Mouse (Mus musculus) olfactory bulb, adult 2 months (tissue): ENCODE results near the gene D430041D05Rik. TPM values are rescaled to one million over a fixed set of nuclear protein-coding genes. Genes with fewer than 3 reads are reported as not detected.

Experiments used
- H3K27ac ChIP-seq: fragments of 200-500 bp; 2 replicates; pipeline ENCODE4 v1.5.1; 2012; ENCODE audit warnings: low read depth, low read length; ENCODE audit not compliant: insufficient read depth
- H3K4me1 ChIP-seq: fragments of 200-500 bp; 2 replicates; pipeline ENCODE4 v1.6.1; 2012; ENCODE audit warnings: low read length; ENCODE audit not compliant: control insufficient read depth, insufficient read depth
- H3K4me3 ChIP-seq: fragments of 200-500 bp; 2 replicates; pipeline ENCODE4 v1.5.1; 2012; ENCODE audit warnings: mild to moderate bottlenecking, low read depth, low read length, moderate library complexity; ENCODE audit not compliant: insufficient read depth
- CTCF ChIP-seq: fragments of 200-500 bp; IDR thresholded peaks from 2 replicates; pipeline ENCODE4 v1.5.1; 2012; ENCODE audit warnings: low read depth, mild to moderate bottlenecking, low read length, moderate library complexity; ENCODE audit not compliant: insufficient read depth
- POLR2A ChIP-seq: fragments of 200-500 bp; IDR thresholded peaks from 2 replicates; pipeline ENCODE4 v1.6.1; 2012; ENCODE audit warnings: mild to moderate bottlenecking, low read depth, low read length, moderate library complexity; ENCODE audit not compliant: insufficient read depth
- WGBS: fragments of 180-500 bp; shearing (Covaris S2); methylation state at CpG from one replicate; pipeline ENCODE4 v1.1.7; 2018; 5-methylcytosine and 5-hydroxymethylcytosine counted together
- polyA plus RNA-seq: library from polyadenylated mRNA; stranded (reverse); fragments of >200 nt; gene quantifications from 2 replicates; pipeline ENCODE4 v1.2.4, GENCODE M21; 2012; ENCODE audit warnings: low replicate concordance; ENCODE audit not compliant: missing spikeins, insufficient read depth, insufficient read length

Gene D430041D05Rik
- polyA plus RNA-seq, 1 experiment: not detected

GRCm38 (mm10) chr2:104442341-104442740 is 31.5 kb upstream of the D430041D05Rik start:
- no peak overlapping the region for H3K27ac ChIP-seq
- TF ChIP-seq POLR2A (no peak), CTCF (no peak)
- H3K4me3 ChIP-seq: no peak overlapping the region
- H3K4me1 ChIP-seq: no peaks in the 10 kb centered on the region
- WGBS: 67% methylated on average over 4 of the region's 4 CpGs

GRCm38 (mm10) chr2:104436226-104436625 is 25.4 kb upstream of the D430041D05Rik start:
- 85% methylated on average over 3 of the region's 3 CpGs for WGBS
- no peak overlapping the region for H3K27ac ChIP-seq

GRCm38 (mm10) chr2:104431067-104431466 is 20.3 kb upstream of the D430041D05Rik start:
- Histone ChIP-seq H3K4me1 (no peaks in the 10 kb centered on the region), H3K4me3 (no peak overlapping the region), H3K27ac (no peak overlapping the region)
- TF ChIP-seq POLR2A: no peak
- no peak for TF ChIP-seq CTCF
- 88% methylated on average over 6 of the region's 6 CpGs for WGBS

More at GRCm38 (mm10) chr2:104436226-104436625, 25.4 kb upstream of the D430041D05Rik start:
- H3K4me3 ChIP-seq: no peak overlapping the region
- TF ChIP-seq POLR2A: no peak
- no peak for TF ChIP-seq CTCF
- no peaks in the 10 kb centered on the region for H3K4me1 ChIP-seq

GRCm38 (mm10) chr2:104430566-104430965 is 19.8 kb upstream of the D430041D05Rik start:
- Histone ChIP-seq H3K4me1 (no peaks in the 10 kb centered on the region), H3K27ac (no peak overlapping the region), H3K4me3 (no peak overlapping the region)
- WGBS: 53% methylated on average over 5 of the region's 5 CpGs
- TF ChIP-seq CTCF (no peak), POLR2A (no peak)

GRCm38 (mm10) chr2:104426112-104426511 is 15.3 kb upstream of the D430041D05Rik start:
- Histone ChIP-seq H3K4me3 (no peak overlapping the region), H3K4me1 (no peaks in the 10 kb centered on the region), H3K27ac (no peak overlapping the region)
- 78% methylated on average over 3 of the region's 3 CpGs for WGBS
- TF ChIP-seq POLR2A (no peak), CTCF (no peak)

- Histone ChIP-seq H3K27ac (no peak overlapping the region), H3K4me3 (no peak overlapping the region), H3K4me1 (no peaks in the 10 kb centered on the region)
- TF ChIP-seq POLR2A (no peak), CTCF (no peak)
- 5% methylated on average over 1 of the region's 1 CpGs for WGBS
These were observed 11.4 kb upstream of the D430041D05Rik start for GRCm38 (mm10) chr2:104422230-104422629.

- 90% methylated on average over 4 of the region's 4 CpGs for WGBS
- TF ChIP-seq CTCF (no peak), POLR2A (no peak)
- Histone ChIP-seq H3K4me1 (no peaks in the 10 kb centered on the region), H3K4me3 (no peak overlapping the region), H3K27ac (no peak overlapping the region)
These were observed 10.0 kb upstream of the D430041D05Rik start for GRCm38 (mm10) chr2:104420805-104421204.

- 95% methylated on average over 1 of the region's 1 CpGs for WGBS
- H3K4me1 ChIP-seq: no peaks in the 10 kb centered on the region
- H3K4me3 ChIP-seq: no peak overlapping the region
- TF ChIP-seq CTCF (no peak), POLR2A (no peak)
- H3K27ac ChIP-seq: no peak overlapping the region
These were observed 9.2 kb upstream of the D430041D05Rik start for GRCm38 (mm10) chr2:104419999-104420398.

GRCm38 (mm10) chr2:104419411-104419810 is 8.6 kb upstream of the D430041D05Rik start:
- TF ChIP-seq CTCF (no peak), POLR2A (no peak)
- no peak overlapping the region for H3K27ac ChIP-seq
- no peak overlapping the region for H3K4me3 ChIP-seq
- no peaks in the 10 kb centered on the region for H3K4me1 ChIP-seq
- WGBS: 97% methylated on average over 2 of the region's 2 CpGs

- WGBS: 86% methylated on average over 3 of the region's 3 CpGs
- TF ChIP-seq POLR2A (no peak), CTCF (no peak)
- peaks cover 3% of the 10 kb centered on the region; the same call in 1 of the 2 replicates for H3K4me1 ChIP-seq
- H3K4me3 ChIP-seq: no peak overlapping the region
- H3K27ac ChIP-seq: no peak overlapping the region
These were observed 2.2 kb upstream of the D430041D05Rik start for GRCm38 (mm10) chr2:104413011-104413410.
